Mouse (Mus musculus): ENCODE measurements around the gene Hibch.
"Not testable (repeated sequence)": the region's sequence is repeated elsewhere in the genome, so short reads cannot be mapped to it uniquely, and the experiment has no call there.

Hibch gene

DNA sequence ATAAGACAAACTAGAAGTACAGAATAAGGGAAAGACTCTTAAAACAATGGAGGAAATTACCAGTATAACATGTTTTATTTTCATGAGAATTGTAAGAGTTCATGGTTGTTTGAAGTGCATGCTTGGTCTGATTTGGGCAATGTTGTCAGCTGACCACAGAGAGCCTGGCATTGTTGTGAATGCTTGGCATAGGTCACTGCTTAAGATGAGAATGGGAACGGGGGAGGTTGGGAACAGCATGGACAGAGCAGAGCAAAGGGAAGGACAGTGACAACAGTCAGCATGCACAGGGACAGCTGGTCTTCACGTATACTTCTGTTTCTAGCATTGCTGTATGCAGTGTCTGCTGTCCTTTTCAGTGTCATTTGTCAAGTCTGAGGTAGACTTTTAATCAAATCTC, 39.5 kb downstream of the Hibch start:
- no peak for DNase-seq (ENCODE audit: low spot score in 2 of 2)

DNA sequence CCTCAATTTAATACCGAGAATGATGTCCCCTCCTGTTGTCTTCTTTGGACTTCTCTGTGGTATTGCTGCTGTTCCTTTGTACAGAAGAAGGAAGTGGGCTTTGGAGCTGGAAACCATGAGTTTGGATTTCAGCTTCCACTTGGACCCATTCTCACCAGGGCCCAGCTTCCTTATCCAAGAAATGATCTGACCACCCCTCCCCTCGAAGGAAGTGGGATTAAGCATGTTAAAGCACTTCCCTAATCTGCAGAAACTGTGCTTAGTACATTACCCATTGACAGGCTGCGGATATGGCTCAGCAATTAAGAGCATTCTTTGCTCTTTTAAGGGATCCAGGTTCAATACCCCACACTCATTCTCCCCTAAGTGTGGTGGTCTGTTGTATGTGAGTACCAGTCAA, 65.1 kb downstream of the Hibch start:
- DNase-seq (ENCODE audit: low spot score in 2 of 2): no peak

DNA sequence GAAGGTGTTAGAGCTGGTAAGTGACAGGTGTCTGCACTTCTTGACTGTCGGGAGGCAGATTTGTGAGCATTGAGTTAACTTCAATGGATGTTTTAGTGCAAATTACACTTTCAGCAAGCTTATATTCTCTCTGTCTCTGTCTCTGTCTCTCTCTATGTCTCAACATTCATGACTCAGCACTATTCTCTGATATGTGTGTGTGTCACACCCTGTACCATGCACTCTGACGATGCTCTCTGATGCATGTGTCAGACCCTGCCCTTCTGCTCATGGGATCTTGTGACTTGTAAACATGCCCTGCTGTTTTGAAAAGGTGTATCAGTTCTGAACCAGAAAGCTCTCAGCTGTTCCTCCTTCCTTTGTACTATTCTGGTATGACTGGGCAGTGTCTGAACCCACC, 71.9 kb downstream of the Hibch start:
- no peak for DNase-seq (ENCODE audit: low spot score in 2 of 2)

- not testable (repeated sequence) for DNase-seq (ENCODE audit: low spot score in 2 of 2)
Observed at GRCm38 (mm10) chr1:52918897-52919296, 74.2 kb downstream of the Hibch start.

GRCm38 (mm10) chr1:52924482-52924881, 79.8 kb downstream of the Hibch start:
- DNase-seq (ENCODE audit: low spot score in 2 of 2): not testable (repeated sequence)

DNA sequence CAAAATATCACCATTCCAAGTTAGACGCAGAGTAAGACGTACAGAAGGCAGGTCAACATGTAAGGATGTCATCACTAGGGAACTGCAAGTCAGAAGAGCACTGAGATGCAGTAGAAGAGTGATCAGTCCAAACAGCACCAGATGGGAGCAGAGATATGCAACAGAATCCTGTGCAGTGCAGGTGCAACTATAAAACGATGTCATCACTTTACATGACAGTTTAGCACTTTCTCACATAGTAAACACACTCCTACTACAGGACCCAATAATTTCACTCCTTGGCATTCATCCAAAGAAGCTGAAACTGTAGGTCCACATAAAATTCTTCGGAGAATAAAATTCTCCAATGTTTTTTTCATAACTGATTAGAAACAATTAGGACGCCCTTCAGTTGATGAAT, 89.8 kb downstream of the Hibch start:
- no peak for DNase-seq (ENCODE audit: low spot score in 2 of 2)

- DNase-seq (ENCODE audit: low spot score in 2 of 2): no peak
Observed at GRCm38 (mm10) chr1:52939021-52939420, 94.3 kb downstream of the Hibch start.

GRCm38 (mm10) chr1:52947895-52948294, 103.2 kb downstream of the Hibch start:
- DNase-seq (ENCODE audit: low spot score in 2 of 2): no peak

- no peak for DNase-seq (ENCODE audit: low spot score in 2 of 2)
Observed at GRCm38 (mm10) chr1:52951146-52951868, 106.6 kb downstream of the Hibch start.

DNA sequence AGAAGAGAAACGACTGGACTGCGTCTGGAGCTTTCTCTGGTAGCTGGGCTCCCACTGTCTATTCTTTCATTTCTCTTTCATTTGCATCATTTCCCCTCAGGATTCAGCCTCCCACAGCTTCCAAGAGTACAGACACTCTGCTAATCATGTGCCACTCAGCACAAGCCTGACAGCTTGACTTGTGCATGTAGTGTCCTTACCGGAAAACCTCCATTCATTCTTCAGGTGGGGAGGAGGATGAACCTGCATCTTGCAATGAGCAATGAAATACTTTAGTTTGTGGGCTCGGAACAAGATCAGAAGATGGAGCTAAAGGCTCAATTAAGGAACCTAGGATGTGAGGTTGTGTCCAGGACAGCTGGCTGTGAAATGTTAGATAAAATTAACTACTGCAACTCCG, 107.4 kb downstream of the Hibch start:
- no peak for DNase-seq (ENCODE audit: low spot score in 2 of 2)

- peak; percentile 1 to 59 for DNase-seq (ENCODE audit: low spot score in 2 of 2)
Observed at GRCm38 (mm10) chr1:52952551-52953397, 108.0 kb downstream of the Hibch start.

- no peak for DNase-seq (ENCODE audit: low spot score in 2 of 2)
Observed at GRCm38 (mm10) chr1:52953548-52953947, 108.8 kb downstream of the Hibch start.

- DNase-seq (ENCODE audit: low spot score in 2 of 2): no peak
Observed at GRCm38 (mm10) chr1:52954456-52954855, 109.7 kb downstream of the Hibch start.

- peak in 1 of 2 experiments; percentile 34 for DNase-seq (ENCODE audit: low spot score in 2 of 2)
Observed at GRCm38 (mm10) chr1:52955102-52955501, 110.4 kb downstream of the Hibch start.

DNA sequence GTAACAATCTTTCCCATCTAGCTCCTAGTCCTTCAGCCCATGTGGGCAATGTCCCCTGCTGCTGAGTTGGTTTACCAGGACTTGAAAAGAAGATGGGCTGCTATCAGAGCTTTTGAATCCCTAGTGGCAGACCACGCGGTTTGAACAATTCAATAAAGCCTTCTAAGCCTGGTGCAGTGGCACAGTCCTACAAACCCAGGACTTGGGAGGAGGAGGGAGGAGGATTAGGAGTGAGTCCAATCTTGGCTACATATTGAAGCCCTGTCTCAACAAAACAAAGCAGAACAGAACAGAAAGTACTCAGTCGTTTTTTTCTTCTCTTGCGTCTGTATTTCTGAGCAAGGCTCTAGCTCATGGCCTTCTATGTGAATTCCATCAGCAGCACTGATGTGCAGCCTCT, 112.0 kb downstream of the Hibch start:
- no peak for DNase-seq (ENCODE audit: low spot score in 2 of 2)

DNA sequence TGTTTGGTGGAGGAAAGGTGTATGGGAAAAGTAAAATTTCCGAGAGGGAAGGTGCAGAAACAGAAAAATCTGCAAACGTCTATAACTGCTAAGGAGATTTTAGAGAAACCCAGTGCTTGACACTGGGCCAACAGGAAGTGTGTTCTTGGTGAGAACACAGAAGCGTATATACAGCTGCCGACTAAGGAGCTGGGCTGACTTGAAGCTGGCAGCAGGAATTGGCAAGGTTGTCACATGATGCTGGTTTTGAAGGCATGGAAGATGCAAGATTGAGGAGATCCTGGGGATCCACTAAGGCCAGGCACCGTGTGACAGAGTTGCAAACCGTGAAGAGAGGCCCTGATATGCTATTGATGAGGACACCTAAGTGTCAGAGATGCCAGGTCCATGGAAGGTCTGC, 115.5 kb downstream of the Hibch start:
- DNase-seq (ENCODE audit: low spot score in 2 of 2): no peak

GRCm38 (mm10) chr1:52963097-52963496, 118.4 kb downstream of the Hibch start:
- no peak for DNase-seq (ENCODE audit: low spot score in 2 of 2)

DNA sequence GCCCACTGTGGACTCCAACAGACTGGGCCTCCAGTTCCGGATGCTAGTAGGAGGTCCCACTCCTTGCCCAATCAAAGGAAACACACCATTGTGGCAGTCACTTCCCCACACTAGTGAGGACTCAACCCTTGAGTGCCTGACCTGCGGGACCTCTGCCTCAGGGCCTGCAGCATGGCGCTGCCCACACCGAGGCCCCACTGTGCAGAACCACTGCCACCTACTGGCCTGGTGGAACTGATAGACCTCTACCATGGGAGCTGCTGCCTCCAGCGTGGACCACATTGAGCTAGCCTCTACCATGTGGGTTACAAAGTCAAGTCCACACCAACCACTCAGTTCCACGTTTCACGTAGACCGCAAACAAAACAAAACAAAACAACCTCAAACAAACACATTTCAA, 119.9 kb downstream of the Hibch start:
- DNase-seq (ENCODE audit: low spot score in 2 of 2): no peak

All from natural killer cell, adult 2 months (primary cell).